Mouse (Mus musculus) forebrain, embryonic 10.5 days (tissue): ENCODE measurements around the gene Tgds. TPM values are rescaled to one million over a fixed set of nuclear protein-coding genes. Genes with fewer than 3 reads are reported as not detected.

Experiments
- DNase-seq: peaks from one replicate; pipeline ENCODE4 v3.0.0-alpha.2; 2017; ENCODE audit warnings: low spot score; ENCODE audit errors: extremely low spot score
- H3K27ac ChIP-seq: fragments of 300-500 bp; sonication (generic); 2 replicates; pipeline ENCODE4 v1.5.1; 2016; ENCODE audit warnings: mild to moderate bottlenecking
- H3K27me3 ChIP-seq: fragments of 300-500 bp; sonication (generic); 2 replicates; pipeline ENCODE4 v1.6.1; 2016; ENCODE audit warnings: mild to moderate bottlenecking; ENCODE audit not compliant: poor library complexity, severe bottlenecking
- H3K36me3 ChIP-seq: fragments of 300-500 bp; sonication (generic); replicated peaks from 2 replicates; pipeline ENCODE4 v1.6.1; 2016; ENCODE audit warnings: mild to moderate bottlenecking, moderate library complexity
- H3K4me1 ChIP-seq: fragments of 300-500 bp; sonication (generic); 2 replicates; pipeline ENCODE4 v1.6.1; 2016
- H3K4me3 ChIP-seq: fragments of 300-500 bp; sonication (generic); 2 replicates; pipeline ENCODE4 v1.5.1; 2016; ENCODE audit warnings: mild to moderate bottlenecking, moderate library complexity
- H3K9me3 ChIP-seq: fragments of 300-500 bp; sonication (generic); 2 replicates; pipeline ENCODE4 v1.6.1; 2016; ENCODE audit warnings: mild to moderate bottlenecking, moderate library complexity
- WGBS: fragments of 180-500 bp; shearing (Covaris S2); methylation state at CpG from one replicate; pipeline ENCODE4 v1.1.7; 2016; 5-methylcytosine and 5-hydroxymethylcytosine counted together
- polyA plus RNA-seq: library from polyadenylated mRNA; unstranded; fragments of >200 nt; fragmentation: Nextera tagmentation; extraction: Ambion mirVana; gene quantifications from 2 replicates; pipeline ENCODE4 v1.2.1, GENCODE M21; 2016

The Tgds gene
- 28.4 and 30.6 TPM in 2 replicates for polyA plus RNA-seq

DNA sequence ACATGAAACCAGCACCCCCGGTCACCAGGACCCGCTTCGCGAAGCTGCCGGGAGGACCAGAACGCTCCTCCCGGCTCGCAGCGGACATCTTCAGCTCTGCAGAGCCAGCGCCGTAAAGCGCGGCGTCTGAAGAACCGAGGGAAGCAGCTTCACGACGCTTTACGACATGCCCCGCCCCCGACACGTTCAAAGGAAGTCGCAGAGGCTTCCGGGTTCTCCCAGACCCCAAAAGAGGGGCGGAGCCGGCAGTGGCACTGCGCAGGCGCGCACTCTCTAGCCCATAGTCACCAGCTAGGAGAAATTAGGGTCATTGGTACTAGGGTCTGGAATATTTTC, at the start of gene Tgds:
Gene Tgds (minus strand): TSS at position 114 of the 336 bp plus-strand sequence.
- H3K27ac ChIP-seq, result peak within 1 kb of the TSS; percentile 88
- peaks cover 35% of the 10 kb centered on the region for H3K4me1 ChIP-seq
- peak; percentile 99 for DNase-seq
- no peaks in the 10 kb centered on the region for H3K9me3 ChIP-seq
- H3K27me3 ChIP-seq, result peaks cover 6% of the 10 kb centered on the region
- peaks cover 20% of the 10 kb centered on the region for H3K36me3 ChIP-seq
- 0% methylated on average over 28 of the region's 28 CpGs for WGBS
- H3K4me3 ChIP-seq, result peak within 1 kb of the TSS; percentile 83

DNA sequence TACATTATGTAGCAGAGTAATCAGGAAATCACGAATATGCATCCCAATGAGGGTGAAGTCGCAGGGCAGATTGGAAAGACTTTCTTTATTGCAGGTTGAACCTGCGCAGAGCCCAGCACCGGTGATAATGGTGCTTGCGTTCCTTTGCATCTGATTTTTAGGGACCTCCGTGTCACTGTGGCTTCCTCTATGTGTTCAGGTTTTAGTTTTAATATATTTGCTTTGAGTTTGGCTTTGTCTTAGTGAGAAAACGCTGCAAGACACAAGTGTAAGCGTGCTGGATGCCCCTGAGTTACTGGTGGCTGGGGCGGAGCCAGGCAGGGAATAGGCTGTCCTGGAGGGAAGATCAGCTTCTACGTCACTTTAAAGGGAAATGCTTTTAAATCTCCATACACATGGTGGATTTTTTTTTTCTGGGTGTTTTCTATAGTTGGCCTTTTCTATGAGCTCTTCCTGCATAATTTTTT, 48.2 kb upstream of the Tgds start:
- Histone ChIP-seq H3K27me3 (peaks cover 20% of the 10 kb centered on the region), H3K27ac (peak overlapping the region; percentile 81), H3K36me3 (no peaks in the 10 kb centered on the region), H3K4me1 (peaks cover 15% of the 10 kb centered on the region), H3K9me3 (no peaks in the 10 kb centered on the region), H3K4me3 (peak overlapping the region; percentile 54)
- peak; percentile 38 for DNase-seq
- 3% methylated on average over 10 of the region's 10 CpGs for WGBS

DNA sequence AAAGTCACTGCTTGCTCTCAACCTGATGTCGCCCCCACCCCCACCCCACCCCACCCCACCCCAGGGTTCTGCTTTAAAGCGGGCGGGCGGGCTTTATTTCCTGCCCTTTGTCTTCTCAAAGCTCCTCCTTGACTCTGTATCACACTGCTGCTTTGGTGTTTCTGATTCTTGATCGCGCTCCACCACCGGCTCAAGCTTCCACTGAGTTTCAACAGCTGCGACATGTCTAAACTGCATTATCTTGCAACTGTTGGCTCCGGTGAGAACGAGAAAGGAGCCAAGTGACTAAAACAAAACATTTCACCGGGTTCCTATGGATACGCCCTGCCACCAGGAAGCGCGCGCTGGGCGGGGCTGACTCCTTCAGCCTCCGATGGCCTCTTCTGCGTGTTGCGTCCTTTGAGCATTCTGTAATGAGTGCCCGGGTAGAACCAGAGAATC, 47.6 kb upstream of the Tgds start:
- WGBS, result under 1% methylated on average over 20 of the region's 20 CpGs
- H3K9me3 ChIP-seq, result no peaks in the 10 kb centered on the region

DNA sequence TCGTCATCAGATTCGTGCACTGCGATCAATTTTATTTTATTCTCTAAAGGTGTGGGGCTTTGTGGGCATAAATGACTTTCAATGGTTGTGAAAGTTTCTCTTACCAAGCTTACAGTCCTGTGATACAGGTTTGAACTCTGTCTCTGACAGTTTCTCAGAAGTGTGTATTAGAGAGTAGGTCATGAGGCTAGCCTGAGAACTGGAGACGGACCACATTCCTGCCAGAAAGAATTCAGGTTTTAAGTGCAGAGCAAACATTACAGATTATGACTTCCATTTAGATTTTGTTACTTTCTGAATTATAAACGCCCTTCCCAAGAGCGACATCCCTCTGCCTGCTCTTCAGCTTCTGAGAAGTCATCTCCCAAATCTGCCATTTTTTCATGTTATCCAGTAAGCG, 47.1 kb upstream of the Tgds start:
- 32% methylated on average over 7 of the region's 7 CpGs for WGBS
- no peak for DNase-seq
- Histone ChIP-seq H3K36me3 (no peaks in the 10 kb centered on the region), H3K27ac (peak overlapping the region; percentile 81), H3K4me1 (peaks cover 15% of the 10 kb centered on the region), H3K4me3 (peak overlapping the region; percentile 54), H3K27me3 (peaks cover 20% of the 10 kb centered on the region), H3K9me3 (no peaks in the 10 kb centered on the region)

More for the DNA sequence above, 47.6 kb upstream of the Tgds start:
- Histone ChIP-seq H3K27ac (peak overlapping the region; percentile 81), H3K27me3 (peaks cover 20% of the 10 kb centered on the region), H3K36me3 (no peaks in the 10 kb centered on the region), H3K4me1 (peaks cover 15% of the 10 kb centered on the region), H3K4me3 (peak overlapping the region; percentile 54)
- DNase-seq, result peak; percentile 74

DNA sequence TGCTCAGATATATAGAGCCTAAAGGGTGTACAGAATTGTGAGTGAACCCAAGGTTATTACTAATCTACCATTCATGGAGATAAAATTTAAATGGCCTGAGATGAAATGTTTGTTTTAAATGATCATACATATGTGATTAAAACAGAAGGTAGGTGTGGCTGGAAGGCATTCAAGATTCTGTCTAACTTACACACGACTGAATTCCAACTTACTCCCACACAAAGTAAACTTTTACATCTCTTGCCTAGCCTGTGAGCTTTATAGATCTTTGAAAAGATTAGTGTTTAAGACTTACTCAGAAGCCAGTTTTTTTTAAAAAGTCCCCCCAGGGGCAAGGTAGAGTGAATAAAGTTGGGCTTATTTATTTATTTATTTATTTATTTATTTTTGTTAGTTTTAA, 46.7 kb upstream of the Tgds start:
- H3K4me3 ChIP-seq, result no peak overlapping the region
- H3K27me3 ChIP-seq, result peaks cover 20% of the 10 kb centered on the region

DNA sequence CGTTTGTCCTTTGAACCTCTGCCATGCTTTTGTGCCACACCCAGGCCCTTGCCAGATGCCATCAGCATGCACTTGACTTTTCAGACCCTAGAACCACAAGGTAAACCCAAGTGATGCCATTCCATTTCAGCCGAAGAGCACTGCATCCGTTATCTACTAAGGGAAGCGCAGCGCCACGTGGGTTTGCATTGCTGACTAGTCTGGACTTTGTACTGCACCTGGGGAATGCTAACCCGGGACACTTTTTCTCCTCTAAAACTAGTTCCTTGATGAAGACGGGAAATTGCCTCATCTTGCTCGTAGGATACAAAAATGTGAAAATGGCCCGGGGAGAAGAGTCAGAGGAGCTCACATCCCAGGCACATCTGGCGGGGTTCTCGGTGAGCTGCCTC, 43.1 kb upstream of the Tgds start:
- peaks cover 29% of the 10 kb centered on the region for H3K4me1 ChIP-seq
- WGBS, result 92% methylated on average over 12 of the region's 12 CpGs
- DNase-seq, result no peak

More for the DNA sequence above, 46.7 kb upstream of the Tgds start:
- Histone ChIP-seq H3K36me3 (no peaks in the 10 kb centered on the region), H3K9me3 (no peaks in the 10 kb centered on the region), H3K27ac (no peak overlapping the region), H3K4me1 (peaks cover 15% of the 10 kb centered on the region)
- 82% methylated on average over 1 of the region's 1 CpGs for WGBS
- DNase-seq, result no peak

DNA sequence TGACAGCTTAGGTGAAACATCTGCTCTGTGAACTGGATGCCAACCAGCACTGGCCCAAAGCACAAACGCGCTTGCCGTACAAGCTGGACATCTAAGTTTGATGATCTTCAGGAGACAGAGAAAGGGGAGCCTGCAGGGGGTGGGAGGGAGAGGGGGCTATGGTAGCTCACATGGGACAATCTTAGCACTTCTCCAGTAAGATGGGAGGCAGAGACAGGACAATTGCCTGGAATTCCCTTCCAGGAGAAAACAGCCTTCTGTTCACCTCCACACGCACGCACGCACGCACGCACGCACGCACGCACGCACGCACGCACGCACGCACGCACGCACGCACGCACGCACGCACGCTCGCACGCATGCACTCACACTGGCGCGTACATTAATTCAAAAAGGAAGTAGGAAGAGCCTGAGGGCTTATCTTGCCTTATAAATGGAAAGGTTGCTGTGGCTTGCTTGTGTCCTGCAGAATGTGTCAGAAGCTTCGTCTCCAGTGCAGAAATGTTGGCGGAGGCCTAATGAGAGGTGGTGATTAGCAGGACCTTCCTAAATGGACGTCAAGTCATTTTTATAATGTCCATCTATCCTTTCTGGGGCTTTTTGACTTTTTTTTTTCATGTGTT, 42.6 kb upstream of the Tgds start:
- Histone ChIP-seq H3K36me3 (no peaks in the 10 kb centered on the region), H3K4me3 (no peak overlapping the region), H3K9me3 (no peaks in the 10 kb centered on the region), H3K27me3 (peaks cover 22% of the 10 kb centered on the region), H3K4me1 (peaks cover 25% of the 10 kb centered on the region), H3K27ac (no peak overlapping the region)
- 93% methylated on average over 30 of the region's 30 CpGs for WGBS
- no peak for DNase-seq

More for the DNA sequence above, 43.1 kb upstream of the Tgds start:
- Histone ChIP-seq H3K9me3 (no peaks in the 10 kb centered on the region), H3K27ac (no peak overlapping the region), H3K27me3 (peaks cover 22% of the 10 kb centered on the region), H3K4me3 (no peak overlapping the region), H3K36me3 (no peaks in the 10 kb centered on the region)

DNA sequence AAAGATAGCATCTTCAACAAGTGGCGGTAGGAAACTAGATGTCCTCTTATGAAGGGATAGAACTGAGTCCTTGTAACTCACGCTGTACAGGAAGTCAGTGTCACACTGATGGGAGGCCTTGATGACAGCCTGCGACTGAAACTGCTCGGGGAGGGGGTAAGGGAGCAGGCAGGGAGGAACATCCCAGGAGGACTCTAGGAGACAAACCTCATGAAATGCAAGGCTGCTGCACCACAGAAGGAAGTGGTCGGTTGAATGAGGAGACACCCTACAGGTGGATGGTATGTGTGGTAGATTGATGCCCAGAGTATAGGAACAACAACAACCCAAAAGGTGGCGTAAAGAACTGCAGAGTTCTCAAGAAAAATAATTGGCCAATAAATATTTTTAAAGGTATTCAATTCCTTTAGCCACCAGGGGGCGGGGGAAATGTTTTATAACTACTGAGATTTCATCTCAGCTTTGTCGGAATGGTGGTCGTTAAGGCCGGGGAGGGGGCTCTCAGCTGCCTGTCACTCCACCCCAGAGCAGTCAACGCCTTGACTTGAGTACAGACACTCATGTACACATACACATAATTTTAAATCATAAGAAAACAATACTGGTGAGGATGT, 41.1 kb upstream of the Tgds start:
- Histone ChIP-seq H3K4me3 (no peak overlapping the region), H3K36me3 (peaks cover 10% of the 10 kb centered on the region), H3K27me3 (peaks cover 12% of the 10 kb centered on the region), H3K9me3 (no peaks in the 10 kb centered on the region), H3K27ac (no peak overlapping the region), H3K4me1 (peaks cover 18% of the 10 kb centered on the region)
- 84% methylated on average over 11 of the region's 11 CpGs for WGBS
- DNase-seq, result no peak

DNA sequence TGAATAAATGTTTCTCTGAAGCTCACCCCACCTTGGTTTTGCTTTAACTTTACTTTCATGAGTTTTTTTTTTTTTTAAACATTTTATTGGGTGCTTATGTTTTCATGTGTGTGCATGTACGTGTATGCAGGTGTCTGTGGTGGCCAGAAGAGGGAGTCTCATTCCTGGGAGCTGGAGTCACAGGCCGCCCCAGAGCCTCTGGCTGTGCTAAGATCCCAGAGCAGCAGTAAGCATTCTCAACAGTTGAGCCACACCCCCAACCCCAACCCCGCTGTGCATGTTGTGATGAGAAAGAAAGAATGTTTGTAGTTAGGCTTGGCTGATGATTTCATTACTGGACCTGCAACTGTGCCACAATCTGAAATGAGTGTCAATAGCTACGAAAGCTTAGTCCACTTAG, 36.2 kb upstream of the Tgds start:
- Histone ChIP-seq H3K27ac (no peak overlapping the region), H3K9me3 (no peaks in the 10 kb centered on the region)
- 94% methylated on average over 4 of the region's 4 CpGs for WGBS

DNA sequence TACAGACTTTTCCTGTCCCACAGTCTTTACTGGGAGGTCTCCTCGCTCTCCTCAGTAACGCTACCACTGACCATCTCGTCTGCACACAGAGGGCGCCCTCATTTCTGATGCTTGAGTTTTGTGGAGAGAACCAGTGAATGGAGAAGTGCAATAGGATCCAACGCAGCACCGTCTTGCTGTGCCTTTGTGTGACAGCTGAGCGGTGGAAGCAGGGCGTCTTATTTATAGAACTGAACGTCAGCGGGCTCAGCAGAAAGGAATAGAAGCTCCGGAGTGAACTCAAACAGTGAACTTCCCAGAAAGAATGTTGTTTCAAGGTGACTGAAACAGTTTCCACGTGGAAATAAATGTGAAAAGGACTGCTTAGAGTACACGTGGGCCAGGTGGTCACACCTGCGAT, 30.1 kb upstream of the Tgds start:
- Histone ChIP-seq H3K27me3 (no peaks in the 10 kb centered on the region), H3K4me1 (no peaks in the 10 kb centered on the region; the same call in 1 of the 2 replicates), H3K9me3 (no peaks in the 10 kb centered on the region), H3K4me3 (no peak overlapping the region), H3K27ac (no peak overlapping the region), H3K36me3 (peaks cover 70% of the 10 kb centered on the region)
- WGBS, result 78% methylated on average over 14 of the region's 14 CpGs
- DNase-seq, result no peak

More for the DNA sequence above, 36.2 kb upstream of the Tgds start:
- no peak for DNase-seq
- Histone ChIP-seq H3K36me3 (peaks cover 20% of the 10 kb centered on the region), H3K4me3 (no peak overlapping the region), H3K27me3 (0 out of 2 replicates have a peak, but pooled peaks cover 6% of the 10 kb centered on the region), H3K4me1 (peaks cover 18% of the 10 kb centered on the region)

DNA sequence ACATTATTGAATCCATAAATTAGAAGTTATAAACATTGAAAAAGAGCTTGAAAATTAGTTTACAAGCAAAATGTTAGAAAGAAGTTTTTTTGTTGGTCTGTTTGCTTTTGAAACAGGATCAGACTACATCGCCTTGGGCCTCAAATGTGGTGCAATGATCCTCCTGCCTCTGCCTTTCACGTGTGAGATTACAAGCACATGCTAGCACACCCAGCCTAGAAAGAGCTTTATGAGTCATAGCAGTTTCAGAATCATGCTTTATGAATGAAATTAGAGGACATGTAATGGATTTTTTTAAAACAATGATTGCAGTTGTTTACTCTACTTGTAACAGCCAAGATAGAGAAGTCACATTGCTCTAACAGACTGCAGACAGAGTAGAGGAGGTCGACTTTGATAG, 29.2 kb upstream of the Tgds start:
- DNase-seq, result no peak
- Histone ChIP-seq H3K27me3 (no peaks in the 10 kb centered on the region), H3K4me1 (no peaks in the 10 kb centered on the region; the same call in 1 of the 2 replicates), H3K27ac (no peak overlapping the region), H3K36me3 (peaks cover 70% of the 10 kb centered on the region), H3K4me3 (no peak overlapping the region), H3K9me3 (no peaks in the 10 kb centered on the region)
- WGBS, result 92% methylated on average over 3 of the region's 3 CpGs

DNA sequence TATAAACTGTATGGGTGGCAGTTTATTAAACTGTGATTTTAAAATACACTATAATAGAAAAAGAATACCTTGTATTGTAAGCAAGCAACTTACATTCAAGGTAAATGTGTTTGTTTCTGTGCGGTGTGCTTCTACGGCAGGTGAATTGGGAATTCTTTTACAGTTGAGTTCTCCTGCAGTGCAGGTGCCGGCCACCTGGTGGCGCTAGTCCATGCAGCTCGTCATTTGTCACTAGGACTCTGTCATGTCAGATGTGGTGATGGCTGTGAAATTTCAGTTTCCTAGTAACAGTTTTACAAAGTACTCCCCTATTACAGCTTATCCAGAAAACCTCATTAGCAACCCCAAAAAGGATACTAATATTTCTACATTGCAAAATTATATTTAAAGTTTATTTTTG, 24.6 kb upstream of the Tgds start:
- Histone ChIP-seq H3K27me3 (no peaks in the 10 kb centered on the region), H3K36me3 (peaks cover 81% of the 10 kb centered on the region), H3K9me3 (no peaks in the 10 kb centered on the region), H3K4me3 (no peak overlapping the region), H3K4me1 (no peaks in the 10 kb centered on the region), H3K27ac (no peak overlapping the region)
- DNase-seq, result peak; percentile 56
- 27% methylated on average over 5 of the region's 5 CpGs for WGBS

DNA sequence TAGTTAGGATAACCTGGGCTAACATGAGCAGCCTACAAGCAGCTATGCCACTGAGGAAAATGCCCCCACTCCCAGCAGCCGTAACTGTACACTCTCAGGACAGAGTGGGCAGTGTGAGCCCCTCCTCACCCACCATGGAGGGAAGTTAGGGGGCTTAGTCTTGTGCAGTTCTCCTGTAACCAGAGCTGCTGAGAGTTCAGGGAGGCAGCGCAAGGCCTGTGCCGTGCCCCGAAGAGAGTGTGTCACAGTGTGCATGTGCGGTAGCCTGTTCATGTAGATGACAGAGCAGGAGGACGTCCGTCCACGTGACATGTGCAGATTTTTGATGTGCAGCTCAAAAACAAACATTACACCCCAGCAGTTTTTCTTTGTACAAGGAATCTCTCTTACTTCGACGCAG, 24.2 kb upstream of the Tgds start:
- Histone ChIP-seq H3K27me3 (no peaks in the 10 kb centered on the region), H3K27ac (no peak overlapping the region), H3K4me1 (no peaks in the 10 kb centered on the region), H3K9me3 (no peaks in the 10 kb centered on the region), H3K36me3 (peaks cover 77% of the 10 kb centered on the region), H3K4me3 (no peak overlapping the region)
- no peak for DNase-seq
- WGBS, result 88% methylated on average over 10 of the region's 10 CpGs
